Mouse (Mus musculus) erythroid progenitor cell, adult 5-6 weeks (primary cell): ENCODE measurements around the gene Vmn1r54. TPM values are rescaled to one million over a fixed set of nuclear protein-coding genes. Genes with fewer than 3 reads are reported as not detected.
"Not testable (repeated sequence)": the region's sequence is repeated elsewhere in the genome, so short reads cannot be mapped to it uniquely, and the experiment has no call there.

ENCODE experiments used
- ATAC-seq: replicated peaks from 2 replicates; pipeline ENCODE4 v1.8.0; 2016; ENCODE audit warnings: moderate number of reproducible peaks, mild to moderate bottlenecking, moderate TSS enrichment, inconsistent platforms; ENCODE audit not compliant: poor library complexity, low FRiP score, severe bottlenecking
- total RNA-seq, 2 experiments: library from RNA; stranded (forward) in 1 of 2; stranded (reverse) in 1 of 2; fragments of 150-400 nt in 1 of 2; fragments of 186-747, 209-891 nt in 1 of 2; gene quantifications; 2 replicates each; pipeline versions ENCODE4 v1.2.3 to v1.2.4; 2015 to 2017; ENCODE audit warnings: low replicate concordance in 2 of 2

Gene Vmn1r54
- total RNA-seq (2015; ENCODE audit: low replicate concordance) (not detected in 2 replicates), total RNA-seq (2017; ENCODE audit: low replicate concordance) (not detected in 2 replicates)

DNA sequence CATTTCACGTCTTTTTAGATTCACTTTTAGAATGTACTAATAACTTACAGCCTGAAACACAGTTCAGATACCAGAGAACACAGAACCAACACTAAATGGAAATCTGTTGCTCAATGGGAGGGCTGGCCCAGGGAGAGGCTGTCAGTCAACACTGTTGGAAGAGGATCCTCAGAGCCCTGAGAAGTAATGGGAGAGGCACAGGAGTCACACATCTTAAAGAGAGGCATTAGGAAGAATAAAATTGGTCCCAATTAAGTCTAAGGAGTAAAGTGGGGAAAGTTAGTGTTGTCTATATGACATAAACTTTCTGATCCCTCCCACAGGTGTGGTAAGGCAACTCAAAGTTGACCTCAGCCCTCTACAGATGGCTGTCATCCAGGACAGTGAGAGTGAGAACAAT, at the start of gene Vmn1r54:
Gene Vmn1r54 (plus strand): TSS at position 301 of the 400 bp plus-strand sequence.
- no peak for ATAC-seq

- ATAC-seq = not testable (repeated sequence)
Measured at GRCm38 (mm10) chr6:90202493-90202892, 43.6 kb upstream of the Vmn1r54 start, which contains the start of gene V1ra8. TSS of gene V1ra8 (plus strand) at chr6:90202793.

GRCm38 (mm10) chr6:90224338-90224737, 21.8 kb upstream of the Vmn1r54 start, which contains the start of gene Vmn1r53:
TSS of gene Vmn1r53 (minus strand) at chr6:90224438.
- no peak for ATAC-seq

- not testable (repeated sequence) for ATAC-seq
Measured at GRCm38 (mm10) chr6:90232114-90232513, 14.0 kb upstream of the Vmn1r54 start.

DNA sequence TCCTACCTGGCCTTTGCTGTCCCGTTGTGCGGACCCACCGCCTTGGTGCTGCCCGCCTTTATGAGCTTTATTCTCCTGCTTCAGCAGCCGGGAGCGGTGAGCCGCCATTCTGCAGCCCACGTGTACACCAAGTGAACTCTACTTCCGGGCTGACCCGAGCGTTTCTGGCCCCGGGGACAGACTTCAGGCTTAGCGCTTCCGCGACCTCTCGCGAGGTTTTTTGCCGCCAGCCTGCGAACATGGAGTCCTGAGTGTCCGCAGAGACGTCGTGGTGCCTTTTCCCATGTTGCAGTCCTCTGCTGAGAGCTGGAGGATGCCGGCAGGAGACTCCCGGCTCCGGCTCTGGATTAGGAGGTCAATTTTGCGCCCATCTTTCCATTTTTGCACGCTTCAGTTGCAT, 13.4 kb upstream of the Vmn1r54 start:
- no peak for ATAC-seq

DNA sequence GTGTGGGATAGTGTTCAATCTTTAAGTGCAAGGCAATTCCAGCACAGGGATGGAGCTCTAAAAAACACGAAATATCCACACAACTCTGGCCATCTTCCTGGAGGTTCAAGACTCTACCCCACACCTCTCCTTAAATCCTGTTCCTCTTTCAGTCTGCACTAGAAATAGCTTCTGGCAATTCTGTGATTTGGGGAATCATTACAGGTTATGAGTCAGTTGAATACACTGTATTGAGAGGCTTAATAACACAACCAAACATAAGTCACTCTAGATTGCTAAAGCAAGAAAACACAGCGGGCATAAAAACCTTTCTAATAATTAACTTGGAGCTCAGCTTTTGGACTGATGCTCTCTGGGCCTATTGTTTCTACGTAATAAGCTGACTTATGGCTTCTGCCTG, 2.1 kb upstream of the Vmn1r54 start:
- ATAC-seq = no peak

DNA sequence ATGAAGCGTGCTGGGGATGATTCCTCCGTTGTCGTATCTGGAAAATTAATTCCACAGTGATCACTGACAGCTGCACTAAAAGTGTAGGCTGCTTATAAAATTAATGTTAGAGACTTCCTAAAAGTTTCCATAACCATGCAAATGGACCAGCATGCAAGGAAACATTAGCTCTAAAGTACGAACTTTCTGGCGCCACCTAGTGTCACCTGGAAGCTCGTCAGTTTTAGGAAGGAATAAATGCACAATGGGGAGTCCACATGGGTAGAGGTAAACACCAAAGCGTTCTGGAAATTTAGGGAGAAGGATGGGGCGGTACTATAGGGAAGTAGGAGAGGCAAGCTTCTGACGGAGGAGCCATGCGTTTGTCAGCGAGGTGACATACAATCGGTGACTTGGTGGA, 42.2 kb downstream of the Vmn1r54 start:
- no peak for ATAC-seq

DNA sequence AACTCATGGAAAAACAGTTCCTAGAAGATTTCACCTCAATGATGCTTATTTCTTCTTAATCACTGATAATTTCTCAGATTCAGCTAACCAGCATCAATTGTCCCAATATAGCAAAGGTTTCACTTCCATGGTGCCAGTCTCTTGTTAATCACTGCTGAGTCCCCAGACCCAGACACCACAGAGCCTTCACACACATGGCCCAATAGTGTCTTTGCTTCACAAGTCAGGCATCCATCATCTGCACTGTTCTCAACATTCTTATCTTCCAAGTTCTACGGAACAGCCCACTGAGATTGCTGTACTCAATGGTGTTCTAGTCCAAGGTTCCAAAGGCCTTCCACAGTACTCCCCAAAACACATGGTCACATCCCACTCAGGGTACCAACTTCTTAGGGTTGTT, 54.8 kb downstream of the Vmn1r54 start, which contains the start of gene BC048671:
Gene BC048671 (plus strand): TSS at position 301 of the 400 bp plus-strand sequence.
- no peak for ATAC-seq

GRCm38 (mm10) chr6:90306315-90306975, 60.3 kb downstream of the Vmn1r54 start:
- ATAC-seq = no peak

DNA sequence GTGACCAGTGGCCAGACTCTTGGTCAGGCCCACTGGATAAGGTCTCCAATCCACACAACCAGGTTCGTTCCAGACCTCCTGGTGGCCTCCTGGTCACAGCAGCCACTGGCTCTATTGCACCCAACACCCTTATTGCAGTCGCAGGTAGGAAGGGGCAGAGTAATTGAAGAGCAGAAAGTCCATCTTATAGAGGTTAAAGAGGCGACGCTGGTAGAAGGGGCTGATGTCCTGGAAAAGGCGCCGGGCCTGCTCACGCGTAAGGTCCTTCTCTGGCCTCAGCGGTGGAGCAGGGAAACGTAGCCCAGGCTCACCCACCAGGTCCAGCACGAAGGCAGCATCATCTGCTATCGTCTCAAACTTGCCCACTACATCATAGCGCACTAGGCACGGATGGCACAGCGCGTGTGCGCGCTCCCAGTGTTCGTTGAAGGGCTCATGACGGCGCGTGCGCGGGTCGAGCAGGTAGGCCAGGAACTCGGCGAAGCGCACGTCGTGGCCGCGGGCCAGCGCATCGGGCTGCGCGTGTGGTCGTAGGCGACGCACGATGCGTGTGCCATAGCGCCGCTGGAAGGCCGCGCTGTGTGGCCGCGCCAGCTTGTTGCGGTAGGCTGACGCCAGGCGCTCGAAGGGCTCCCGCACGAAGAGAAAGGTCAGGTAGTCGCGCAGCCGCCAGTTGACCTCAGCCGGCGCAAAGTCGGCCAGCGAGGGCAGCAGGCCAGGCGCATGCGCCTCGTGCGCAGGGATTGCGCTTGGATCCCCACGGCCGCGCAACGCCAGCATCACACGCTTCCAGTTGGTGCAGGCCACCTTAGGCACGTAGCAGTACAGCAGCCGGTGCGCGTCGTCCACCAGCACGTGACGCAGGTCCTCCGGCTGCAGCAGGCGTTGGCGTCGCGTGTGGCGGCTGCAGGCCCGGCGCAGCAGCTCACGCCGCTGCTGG, 63.0 kb downstream of the Vmn1r54 start:
- ATAC-seq = no peak

- ATAC-seq = no peak
Measured at GRCm38 (mm10) chr6:90315961-90316360, 69.9 kb downstream of the Vmn1r54 start.

DNA sequence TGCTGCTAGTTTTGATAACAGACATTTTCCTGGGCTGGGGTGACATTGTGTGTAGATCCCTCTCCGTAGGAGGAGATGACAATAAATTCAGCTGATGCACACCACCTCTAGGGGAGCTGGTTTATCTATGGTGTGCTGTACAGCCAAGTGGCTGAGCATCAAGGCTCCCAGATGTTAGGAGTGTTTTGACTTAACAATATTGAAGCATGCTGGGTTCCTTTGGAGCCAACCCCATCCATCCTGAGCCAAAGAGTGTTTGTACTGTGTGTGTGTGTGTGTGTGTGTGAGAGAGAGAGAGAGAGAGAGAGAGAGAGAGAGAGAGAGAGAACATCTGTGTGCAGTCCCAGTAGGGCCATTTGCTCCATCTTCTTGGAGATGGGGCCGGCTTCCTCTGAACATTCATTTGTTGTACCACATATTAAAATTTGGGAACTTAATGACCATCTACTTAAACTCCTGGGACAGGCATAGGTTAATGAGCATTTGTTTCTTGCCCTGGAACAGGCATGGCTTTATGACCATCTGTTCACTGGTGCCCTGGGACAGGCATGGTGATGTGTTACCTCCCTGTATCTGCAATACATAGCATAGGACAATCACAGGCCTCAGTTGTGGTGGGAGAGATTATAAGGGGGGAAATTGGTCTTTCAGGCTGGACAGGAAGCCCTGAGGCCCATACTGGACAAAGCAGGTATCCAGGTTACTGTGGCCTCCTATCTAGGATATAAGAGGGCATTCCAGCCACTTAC, 71.6 kb downstream of the Vmn1r54 start:
- ATAC-seq = no peak

- no peak for ATAC-seq
Measured at GRCm38 (mm10) chr6:90319019-90319418, 72.9 kb downstream of the Vmn1r54 start.

DNA sequence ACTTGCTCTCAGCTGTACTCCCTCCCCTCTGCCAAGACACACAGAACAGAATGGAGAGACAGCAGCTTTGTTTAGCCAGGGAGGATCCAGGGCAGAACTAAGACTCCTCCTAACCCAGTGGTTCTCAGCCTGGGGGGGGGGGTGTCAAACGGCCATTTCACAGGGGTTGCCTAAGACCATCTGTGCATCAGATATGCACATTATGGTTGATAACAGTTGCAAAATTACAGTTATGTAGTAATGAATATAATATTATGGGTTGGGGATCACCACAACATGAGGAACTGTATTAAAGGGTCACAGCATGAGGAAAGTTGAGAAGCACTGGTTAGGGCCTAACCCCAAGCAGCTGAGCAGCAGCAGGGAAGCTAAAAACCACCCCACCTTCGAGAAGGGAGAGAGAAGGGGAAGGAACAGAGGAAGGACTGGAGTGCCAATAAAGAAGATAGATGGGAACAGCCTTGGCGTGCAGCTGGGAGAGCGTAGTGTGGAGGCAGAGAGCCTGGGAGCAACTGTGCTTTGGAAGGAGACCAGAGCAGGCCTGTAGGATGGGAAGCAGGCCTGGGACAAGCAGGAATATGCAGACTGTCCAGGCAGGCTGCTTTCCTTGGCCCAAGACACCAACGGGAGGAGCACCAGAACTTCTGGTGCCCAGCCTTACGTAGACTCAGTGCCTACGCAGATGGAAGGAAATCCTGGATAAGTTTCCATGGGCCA, 73.5 kb downstream of the Vmn1r54 start:
- ATAC-seq = no peak

DNA sequence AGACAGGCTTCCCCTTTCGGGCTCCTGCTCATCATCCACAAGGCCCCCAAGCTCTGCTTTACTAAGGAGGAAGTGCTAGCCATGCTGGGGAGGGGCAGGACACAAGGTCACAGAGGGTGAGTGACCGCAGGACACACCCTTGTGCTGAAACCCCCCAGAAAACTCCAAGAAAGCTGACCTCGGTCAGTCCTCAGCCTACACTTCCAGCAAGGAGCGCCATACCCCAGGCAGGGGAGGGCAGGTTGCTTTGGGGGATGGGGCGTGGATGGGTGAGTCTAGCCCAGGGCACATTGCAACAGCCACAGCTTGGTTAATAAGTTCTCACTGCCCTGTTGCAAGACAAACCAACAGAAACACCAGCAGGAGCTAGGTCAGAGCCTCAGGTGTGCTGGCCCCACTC, 74.3 kb downstream of the Vmn1r54 start:
- no peak for ATAC-seq
